Mouse (Mus musculus): ENCODE measurements around the gene Hmcn1.

DNA sequence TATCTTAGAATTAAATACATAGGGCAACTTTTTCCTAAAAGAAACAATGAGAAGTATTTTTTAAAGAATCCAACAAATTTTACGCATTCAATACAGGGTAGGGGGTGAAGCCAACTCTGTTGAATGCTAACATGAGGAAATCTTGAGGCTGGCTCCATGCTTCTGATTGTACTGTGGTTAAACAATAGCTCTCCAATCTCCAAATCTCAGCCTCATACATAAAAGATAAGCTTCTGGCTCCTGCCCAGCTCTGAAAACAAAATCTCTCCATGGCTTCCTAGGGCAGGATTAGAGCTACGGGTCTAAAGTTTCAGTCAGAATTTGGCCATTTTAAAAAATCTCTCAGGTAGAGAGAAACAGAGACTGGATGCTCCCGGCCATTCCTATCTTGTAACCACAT lies 186.4 kb downstream of the Hmcn1 start:
- TF ChIP-seq MAX (IDR thresholded peaks at IDR 0.05; ENCODE audit: low read depth) (no peak), MYOG (IDR thresholded peaks at IDR 0.05; ENCODE audit: control insufficient read depth in 1 of 3, insufficient read depth in 1 of 3, insufficient read length in 2 of 3, low read depth in 2 of 3) (no peak), POLR2A (IDR thresholded peaks at IDR 0.05; ENCODE audit: insufficient read length, low read depth) (no peak), REST (IDR thresholded peaks at IDR 0.05; ENCODE audit: insufficient read depth, insufficient read length) (no peak), POLR2AphosphoS2 (IDR thresholded peaks at IDR 0.05; ENCODE audit: insufficient read length, low read depth) (no peak), E2F4 (IDR thresholded peaks at IDR 0.05; ENCODE audit: insufficient read depth) (no peak), TCF3 (IDR thresholded peaks at IDR 0.05; ENCODE audit: insufficient read length, low read depth) (no peak), USF1 (IDR thresholded peaks at IDR 0.05; ENCODE audit: low read depth) (no peak)

Data from myocyte (in vitro differentiated cells).